Mouse (Mus musculus) E14TG2a.4 (cell line): ENCODE measurements around the gene Slc28a3.

Source experiments
- CTCF ChIP-seq: conservative IDR thresholded peaks from 2 replicates; pipeline ENCODE4 v1.5.1; 2014; ENCODE audit warnings: low read length
- POU5F1 ChIP-seq: IDR thresholded peaks from 2 replicates; pipeline ENCODE4 v1.6.1; 2014; ENCODE audit warnings: low read length, borderline replicate concordance

DNA sequence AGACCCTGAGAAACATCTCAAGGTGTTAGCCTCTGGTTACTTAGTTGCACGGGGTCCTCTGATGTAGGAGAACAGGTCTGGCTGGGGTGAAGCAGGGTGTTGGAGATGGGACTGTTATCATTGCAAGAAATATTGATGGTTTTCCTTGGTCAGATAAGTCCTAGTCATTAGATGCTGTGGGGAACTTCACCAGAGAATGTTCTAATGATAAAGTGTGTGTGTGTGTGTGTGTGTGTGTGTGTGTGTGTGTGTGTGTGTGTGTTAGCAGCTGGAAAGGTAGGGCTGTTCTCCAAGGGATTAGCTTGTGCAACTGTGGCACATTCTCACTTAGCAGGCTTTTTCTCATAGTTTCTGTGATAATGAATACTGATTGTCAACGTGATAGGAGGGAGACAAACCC, 75.4 kb downstream of the Slc28a3 start:
- TF ChIP-seq CTCF (no peak), POU5F1 (no peak)
